Mouse (Mus musculus): ENCODE data around the gene Tns4. TPM values are rescaled to one million over a fixed set of nuclear protein-coding genes. Genes with fewer than 3 reads are reported as not detected.

Tns4 gene
- not detected for total RNA-seq (2022)

- no peak for DNase-seq (ENCODE audit: low spot score in 2 of 2)
These were observed at the start of gene Tns4 for GRCm38 (mm10) chr11:99089077-99089601. Gene Tns4 (minus strand): TSS chr11:99089306.

GRCm38 (mm10) chr11:99137385-99137784 is 48.3 kb upstream of the Tns4 start:
- no peak for DNase-seq (ENCODE audit: low spot score in 2 of 2)

- no peak for DNase-seq (ENCODE audit: low spot score in 2 of 2)
These were observed 47.9 kb upstream of the Tns4 start for GRCm38 (mm10) chr11:99136961-99137360.

GRCm38 (mm10) chr11:99136361-99136760 is 47.3 kb upstream of the Tns4 start:
- no peak for DNase-seq (ENCODE audit: low spot score in 2 of 2)

GRCm38 (mm10) chr11:99135047-99135440 is 45.9 kb upstream of the Tns4 start:
- no peak for DNase-seq (ENCODE audit: low spot score in 2 of 2)

GRCm38 (mm10) chr11:99134266-99135046 is 45.4 kb upstream of the Tns4 start:
- no peak for DNase-seq (ENCODE audit: low spot score in 2 of 2)

GRCm38 (mm10) chr11:99133285-99133897 is 44.3 kb upstream of the Tns4 start:
- no peak for DNase-seq (ENCODE audit: low spot score in 2 of 2)

- peak in 1 of 2 experiments; percentile 54 for DNase-seq (ENCODE audit: low spot score in 2 of 2)
These were observed 43.1 kb upstream of the Tns4 start for GRCm38 (mm10) chr11:99132091-99132730.

- no peak for DNase-seq (ENCODE audit: low spot score in 2 of 2)
These were observed 42.3 kb upstream of the Tns4 start for GRCm38 (mm10) chr11:99131463-99131840.

- DNase-seq (ENCODE audit: low spot score in 2 of 2), result no peak
These were observed 41.8 kb upstream of the Tns4 start for GRCm38 (mm10) chr11:99130736-99131462.

GRCm38 (mm10) chr11:99129287-99129686 is 40.2 kb upstream of the Tns4 start:
- no peak for DNase-seq (ENCODE audit: low spot score in 2 of 2)

GRCm38 (mm10) chr11:99127785-99128682 is 38.9 kb upstream of the Tns4 start:
- DNase-seq (ENCODE audit: low spot score in 2 of 2), result peak in 1 of 2 experiments; percentile 36

GRCm38 (mm10) chr11:99126482-99127253 is 37.6 kb upstream of the Tns4 start:
- DNase-seq (ENCODE audit: low spot score in 2 of 2), result no peak

GRCm38 (mm10) chr11:99124635-99125029 is 35.5 kb upstream of the Tns4 start:
- DNase-seq (ENCODE audit: low spot score in 2 of 2), result no peak

- no peak for DNase-seq (ENCODE audit: low spot score in 2 of 2)
These were observed 35.0 kb upstream of the Tns4 start for GRCm38 (mm10) chr11:99123977-99124634.

GRCm38 (mm10) chr11:99122703-99123102 is 33.6 kb upstream of the Tns4 start:
- no peak for DNase-seq (ENCODE audit: low spot score in 2 of 2)

GRCm38 (mm10) chr11:99121218-99121631 is 32.1 kb upstream of the Tns4 start:
- no peak for DNase-seq (ENCODE audit: low spot score in 2 of 2)

GRCm38 (mm10) chr11:99120524-99121217 is 31.6 kb upstream of the Tns4 start:
- no peak for DNase-seq (ENCODE audit: low spot score in 2 of 2)

- no peak for DNase-seq (ENCODE audit: low spot score in 2 of 2)
These were observed 29.9 kb upstream of the Tns4 start for GRCm38 (mm10) chr11:99118963-99119362.
